Mouse (Mus musculus) embryonic facial prominence, embryonic 11.5 days (tissue): ENCODE measurements around the gene Fam166a. TPM values are rescaled to one million over a fixed set of nuclear protein-coding genes. Genes with fewer than 3 reads are reported as not detected.

Source experiments
- ATAC-seq: fragments of 200-750 bp; cut with Nextera tagmentation; replicated peaks from 2 replicates; pipeline ENCODE4 v1.8.0; 2017; ENCODE audit warnings: low read depth; ENCODE audit not compliant: insufficient number of reproducible peaks, low FRiP score, low TSS enrichment
- DNase-seq: peaks from one replicate; pipeline ENCODE4 v3.0.0-alpha.2; 2015; ENCODE audit warnings: low spot score
- H3K27ac ChIP-seq: fragments of 300-500 bp; sonication (generic); replicated peaks from 2 replicates; pipeline ENCODE4 v1.5.1; 2014; ENCODE audit warnings: mild to moderate bottlenecking, low read depth, low read length, control low read depth
- H3K27me3 ChIP-seq: fragments of 300-500 bp; sonication (generic); 2 replicates; pipeline ENCODE4 v1.6.1; 2014; ENCODE audit warnings: mild to moderate bottlenecking, low read length, moderate library complexity, mixed read lengths; ENCODE audit not compliant: control insufficient read depth, insufficient read depth
- H3K36me3 ChIP-seq: fragments of 300-500 bp; sonication (generic); replicated peaks from 2 replicates; pipeline ENCODE4 v1.6.1; 2014; ENCODE audit warnings: low read depth, mild to moderate bottlenecking, low read length, moderate library complexity, mixed read lengths; ENCODE audit not compliant: control insufficient read depth, insufficient read depth
- H3K4me1 ChIP-seq: fragments of 300-500 bp; sonication (generic); 2 replicates; pipeline ENCODE4 v1.6.1; 2014; ENCODE audit warnings: low read length, mixed read lengths; ENCODE audit not compliant: control insufficient read depth, insufficient read depth
- H3K4me2 ChIP-seq: fragments of 300-500 bp; sonication (generic); 2 replicates; pipeline ENCODE4 v1.6.1; 2014; ENCODE audit warnings: low read depth, mild to moderate bottlenecking, control low read depth, low read length, moderate library complexity
- H3K4me3 ChIP-seq: fragments of 300-500 bp; sonication (generic); 2 replicates; pipeline ENCODE4 v1.5.1; 2014; ENCODE audit warnings: low read depth, low read length, control low read depth
- H3K9ac ChIP-seq: fragments of 300-500 bp; sonication (generic); replicated peaks from 2 replicates; pipeline ENCODE4 v1.6.1; 2014; ENCODE audit warnings: mild to moderate bottlenecking, control low read depth, low read length
- H3K9me3 ChIP-seq: fragments of 300-500 bp; sonication (generic); replicated peaks from 2 replicates; pipeline ENCODE4 v1.6.1; 2016; ENCODE audit warnings: mild to moderate bottlenecking, low read length, inconsistent platforms, mixed read lengths; ENCODE audit not compliant: control insufficient read depth
- WGBS: fragments of 180-500 bp; shearing (Covaris S2); extraction: QIAGEN DNeasy Blood & Tissue Kit; methylation state at CpG from one replicate; pipeline ENCODE4 v1.1.7; 2014; 5-methylcytosine and 5-hydroxymethylcytosine counted together
- polyA plus RNA-seq: library from polyadenylated mRNA; unstranded; fragments of >200 nt; fragmentation: Nextera tagmentation; extraction: Ambion mirVana; gene quantifications from 2 replicates; pipeline ENCODE4 v1.2.1, GENCODE M21; 2014

Fam166a gene
- polyA plus RNA-seq: 1.4 TPM in 1 of 2 replicates, not detected in the other

DNA sequence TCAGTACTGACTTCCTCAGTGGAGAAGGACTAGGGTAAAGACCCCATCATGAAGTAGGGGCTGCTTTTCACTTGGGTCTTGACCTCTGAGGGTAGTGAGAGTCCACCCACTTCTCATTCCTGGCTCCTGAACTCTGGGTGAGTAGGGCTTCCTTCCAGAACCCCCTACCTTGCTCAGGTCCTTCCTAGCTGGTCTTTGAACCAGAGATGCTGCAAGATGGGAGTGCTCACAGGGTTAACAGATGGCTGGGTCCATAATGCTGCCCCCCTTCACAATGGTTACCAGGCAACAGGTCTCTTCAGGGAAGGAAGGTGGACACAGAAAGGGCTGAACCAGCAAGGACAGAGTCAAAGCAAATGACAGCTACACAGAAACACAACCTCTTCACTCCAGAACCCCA is at the start of gene Fam166a:
Gene Fam166a (plus strand): TSS at position 301 of the 400 bp plus-strand sequence.
- H3K27ac ChIP-seq: no peak within 1 kb of the TSS
- no peak within 1 kb of the TSS for H3K4me2 ChIP-seq
- H3K4me1 ChIP-seq: no peaks in the 10 kb centered on the region
- ATAC-seq: no peak
- H3K36me3 ChIP-seq: no peaks in the 10 kb centered on the region
- H3K9me3 ChIP-seq: no peaks in the 10 kb centered on the region
- DNase-seq: no peak
- no peak within 1 kb of the TSS for H3K9ac ChIP-seq
- no peaks in the 10 kb centered on the region for H3K27me3 ChIP-seq
- H3K4me3 ChIP-seq: no peak within 1 kb of the TSS

DNA sequence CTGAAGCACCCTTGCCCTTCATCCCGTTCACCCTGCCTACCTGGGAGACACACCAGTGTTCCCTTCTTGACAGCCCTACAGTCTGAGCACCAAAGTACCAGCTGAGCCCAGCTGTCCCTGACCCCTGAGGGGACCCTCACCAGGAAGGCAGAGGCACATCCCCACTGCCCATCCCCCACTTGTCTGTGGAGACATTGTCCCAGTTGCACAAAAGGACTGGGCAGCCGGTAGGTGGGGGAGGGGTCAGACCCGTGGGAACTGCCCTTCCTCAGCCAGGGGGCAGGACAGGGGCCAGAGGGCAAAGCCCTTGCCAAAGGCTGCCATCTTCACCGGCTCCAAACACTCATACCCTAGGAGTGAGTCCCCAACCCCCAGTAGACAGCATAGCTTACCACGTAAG is 48.8 kb upstream of the Fam166a start:
- WGBS: 12% methylated on average over 5 of the region's 5 CpGs
- ATAC-seq: no peak
- no peaks in the 10 kb centered on the region; the same call in 1 of the 2 replicates for H3K4me1 ChIP-seq
- no peak overlapping the region for H3K27ac ChIP-seq
- no peak overlapping the region for H3K4me2 ChIP-seq
- no peak overlapping the region for H3K9ac ChIP-seq
- H3K4me3 ChIP-seq: no peak overlapping the region
- no peaks in the 10 kb centered on the region for H3K36me3 ChIP-seq
- no peaks in the 10 kb centered on the region for H3K9me3 ChIP-seq
- no peak for DNase-seq
- no peaks in the 10 kb centered on the region for H3K27me3 ChIP-seq

DNA sequence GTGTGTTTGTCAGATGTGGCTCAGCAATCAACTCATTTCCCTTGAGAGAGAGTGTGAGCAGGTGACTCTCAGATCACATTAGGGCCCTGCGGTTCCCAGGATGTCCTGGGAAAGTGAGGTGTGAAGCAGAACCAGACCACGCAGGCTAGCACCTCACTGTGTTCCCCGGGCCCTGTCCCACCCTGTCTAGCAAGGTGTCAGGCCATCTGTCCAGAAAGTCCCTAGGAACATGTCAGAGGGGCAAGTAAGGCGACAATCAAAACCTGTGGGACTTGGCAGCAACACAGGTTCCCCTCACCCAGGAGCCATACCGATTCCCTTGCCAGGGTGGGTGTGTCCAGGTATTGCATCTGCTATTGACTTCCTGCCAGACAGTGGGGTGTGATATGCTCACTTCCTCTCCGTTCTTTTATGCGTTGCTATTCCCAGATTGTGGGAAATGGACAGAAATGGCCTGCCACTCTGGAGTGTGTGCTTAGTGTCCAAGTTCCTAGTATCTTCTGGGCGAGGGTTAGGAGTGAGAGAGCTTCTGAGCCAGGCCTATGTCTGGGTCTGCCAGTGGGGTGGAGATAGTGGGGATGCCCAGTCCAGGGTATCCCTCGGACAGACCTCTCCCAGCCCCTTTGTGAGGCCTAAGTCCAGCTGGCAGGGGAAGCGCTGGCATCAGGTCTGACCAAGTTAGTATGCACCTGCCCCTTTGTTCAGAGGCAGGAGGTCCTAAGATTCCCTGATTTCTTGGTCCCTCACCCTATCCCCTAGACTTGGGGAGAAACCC is 48.0 kb upstream of the Fam166a start:
- WGBS: 76% methylated on average over 10 of the region's 10 CpGs
- H3K9ac ChIP-seq: no peak overlapping the region
- no peaks in the 10 kb centered on the region for H3K36me3 ChIP-seq
- no peaks in the 10 kb centered on the region for H3K9me3 ChIP-seq
- no peaks in the 10 kb centered on the region; the same call in 1 of the 2 replicates for H3K4me1 ChIP-seq
- ATAC-seq (no peak), DNase-seq (no peak)
- no peak overlapping the region for H3K4me2 ChIP-seq
- H3K27ac ChIP-seq: no peak overlapping the region
- H3K4me3 ChIP-seq: no peak overlapping the region
- H3K27me3 ChIP-seq: no peaks in the 10 kb centered on the region

GRCm38 (mm10) chr2:25171101-25171768 is 47.3 kb upstream of the Fam166a start:
- DNase-seq (no peak), ATAC-seq (no peak)
- Histone ChIP-seq H3K27ac (no peak overlapping the region), H3K9me3 (no peaks in the 10 kb centered on the region), H3K36me3 (no peaks in the 10 kb centered on the region), H3K4me3 (no peak overlapping the region), H3K4me2 (no peak overlapping the region), H3K4me1 (no peaks in the 10 kb centered on the region; the same call in 1 of the 2 replicates), H3K27me3 (no peaks in the 10 kb centered on the region), H3K9ac (no peak overlapping the region)
- 85% methylated on average over 6 of the region's 6 CpGs for WGBS

- Histone ChIP-seq H3K9ac (no peak overlapping the region), H3K4me1 (no peaks in the 10 kb centered on the region; the same call in 1 of the 2 replicates), H3K9me3 (no peaks in the 10 kb centered on the region), H3K4me3 (no peak overlapping the region), H3K4me2 (no peak overlapping the region), H3K36me3 (no peaks in the 10 kb centered on the region), H3K27ac (no peak overlapping the region), H3K27me3 (peaks cover under 1% of the 10 kb centered on the region; the same call in 1 of the 2 replicates)
- WGBS: 48% methylated on average over 1 of the region's 1 CpGs
- no peak for ATAC-seq
- DNase-seq: no peak
Observed at GRCm38 (mm10) chr2:25171769-25172153, 46.8 kb upstream of the Fam166a start.

GRCm38 (mm10) chr2:25172629-25173028 is 45.9 kb upstream of the Fam166a start:
- ATAC-seq (no peak), DNase-seq (no peak)
- Histone ChIP-seq H3K36me3 (no peaks in the 10 kb centered on the region), H3K27ac (no peak overlapping the region), H3K4me3 (no peak overlapping the region), H3K4me2 (no peak overlapping the region), H3K9ac (no peak overlapping the region), H3K9me3 (no peaks in the 10 kb centered on the region), H3K27me3 (peaks cover 4% of the 10 kb centered on the region; the same call in 1 of the 2 replicates), H3K4me1 (peaks cover 7% of the 10 kb centered on the region)
- 73% methylated on average over 8 of the region's 8 CpGs for WGBS

GRCm38 (mm10) chr2:25173821-25174220 is 44.7 kb upstream of the Fam166a start:
- no peak overlapping the region for H3K27ac ChIP-seq
- H3K4me3 ChIP-seq: no peak overlapping the region
- WGBS: 88% methylated on average over 4 of the region's 4 CpGs
- DNase-seq: no peak
- H3K4me2 ChIP-seq: no peak overlapping the region
- H3K9ac ChIP-seq: no peak overlapping the region
- H3K9me3 ChIP-seq: no peaks in the 10 kb centered on the region
- ATAC-seq: no peak
- peaks cover 10% of the 10 kb centered on the region for H3K4me1 ChIP-seq
- H3K36me3 ChIP-seq: no peaks in the 10 kb centered on the region
- H3K27me3 ChIP-seq: peaks cover 4% of the 10 kb centered on the region; the same call in 1 of the 2 replicates
